Mouse (Mus musculus) testis, postnatal 10 days (tissue): Measurements from ENCODE around the gene Cd4.

Source experiments
- DNase-seq: peaks from one replicate; pipeline ENCODE4 v3.0.0; 2021; ENCODE audit warnings: low spot score

Cd4 gene

DNA sequence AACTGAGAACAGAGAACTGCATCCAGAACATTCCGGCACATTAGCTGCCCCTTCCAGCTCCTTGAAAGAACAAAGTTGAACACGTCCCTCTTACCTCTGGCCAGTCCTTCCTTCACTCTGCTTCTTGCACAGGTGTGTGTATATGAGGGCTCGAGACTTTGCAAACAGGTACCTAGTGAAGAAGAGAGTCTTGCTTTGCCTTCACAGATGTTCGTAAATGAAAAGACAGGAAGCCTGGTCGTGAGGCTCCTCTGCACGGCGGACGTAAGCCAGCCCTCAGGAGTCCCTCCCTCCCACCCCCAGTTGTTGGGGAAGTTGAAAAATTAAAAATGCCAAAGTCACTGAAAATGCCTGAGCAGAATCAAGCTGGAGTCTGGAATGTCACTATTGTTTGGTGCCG, at the start of gene Cd4:
Gene Cd4 (minus strand): TSS at position 236 of the 400 bp plus-strand sequence.
- DNase-seq: no peak

DNA sequence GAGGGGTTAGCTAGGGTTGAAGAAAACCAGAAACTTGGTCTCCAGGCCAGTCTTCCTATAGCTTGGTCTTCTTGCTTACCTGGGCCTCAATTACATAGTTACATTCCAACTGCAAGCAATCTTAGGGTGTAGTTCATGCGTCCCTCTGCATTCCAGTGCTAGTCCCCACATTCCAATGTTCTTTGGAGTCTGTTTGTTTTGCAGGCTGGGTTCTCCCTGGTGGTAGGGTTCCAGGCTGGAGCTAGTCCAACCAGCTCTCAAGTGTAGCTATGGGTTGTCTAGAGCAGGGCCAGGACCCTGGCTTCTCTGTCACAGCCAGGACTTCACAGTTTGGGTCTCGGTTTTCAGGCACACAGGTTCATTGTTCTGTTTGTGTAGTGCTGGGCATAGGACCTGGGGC, 49.5 kb upstream of the Cd4 start:
- DNase-seq: no peak

DNA sequence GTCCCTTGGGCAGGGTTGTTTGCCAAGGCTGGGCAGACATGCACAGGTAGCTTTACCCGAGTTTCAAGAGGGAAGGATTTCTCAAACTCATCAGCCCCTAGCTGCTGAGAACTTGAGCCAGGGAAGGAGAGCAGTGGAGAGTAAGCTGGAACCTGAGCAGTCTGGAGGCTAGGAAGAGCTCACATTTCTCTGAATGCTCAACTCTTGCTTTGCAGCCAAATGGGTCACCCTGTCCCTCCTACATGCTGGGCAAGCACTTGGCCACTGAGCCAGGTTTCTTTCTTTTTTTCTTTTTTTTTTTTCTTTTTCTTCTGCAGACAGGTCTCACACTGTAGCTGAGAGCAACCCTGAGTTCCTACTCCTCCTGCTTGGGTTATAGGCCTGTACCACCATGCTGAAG, 48.7 kb upstream of the Cd4 start:
- no peak for DNase-seq

DNA sequence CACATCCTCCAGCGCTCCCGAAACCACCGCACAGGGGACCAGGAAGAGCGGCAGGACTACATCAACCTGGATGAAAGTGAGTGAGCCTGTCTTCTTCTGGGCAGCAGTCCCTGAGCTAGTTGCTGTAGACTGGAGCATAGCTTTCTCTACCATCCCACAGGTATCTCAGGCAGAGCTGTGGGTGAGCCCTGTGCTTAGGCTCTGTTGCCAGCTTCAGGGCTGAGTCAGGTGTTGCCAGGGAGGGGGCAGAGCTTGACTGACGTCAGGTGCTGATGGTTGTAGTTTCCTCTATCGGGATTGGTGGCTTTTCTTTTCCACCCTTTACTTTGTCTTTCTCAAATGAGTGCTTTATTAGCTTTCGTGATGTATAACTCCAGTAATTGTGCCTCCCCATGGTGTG, 46.6 kb upstream of the Cd4 start:
- DNase-seq: no peak

DNA sequence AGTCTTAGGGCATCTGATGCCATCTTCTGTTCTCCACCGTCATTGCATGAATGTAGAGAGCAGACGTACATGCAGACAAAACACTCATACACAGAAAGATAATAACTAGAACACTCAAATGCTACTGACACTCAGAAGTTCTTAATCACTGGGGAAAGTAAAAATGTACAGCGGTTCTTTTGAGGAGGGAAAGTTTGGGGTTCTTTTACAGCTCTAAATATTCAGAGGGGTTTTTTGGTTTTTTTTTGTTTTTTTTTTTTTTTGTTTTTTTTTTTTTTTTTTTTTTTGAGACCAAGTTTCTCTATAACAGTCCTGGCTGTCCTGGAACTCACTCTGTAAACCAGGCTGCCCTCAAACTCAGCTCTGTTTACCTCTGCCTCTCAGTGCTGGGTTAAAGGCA, 45.1 kb upstream of the Cd4 start:
- DNase-seq: no peak

DNA sequence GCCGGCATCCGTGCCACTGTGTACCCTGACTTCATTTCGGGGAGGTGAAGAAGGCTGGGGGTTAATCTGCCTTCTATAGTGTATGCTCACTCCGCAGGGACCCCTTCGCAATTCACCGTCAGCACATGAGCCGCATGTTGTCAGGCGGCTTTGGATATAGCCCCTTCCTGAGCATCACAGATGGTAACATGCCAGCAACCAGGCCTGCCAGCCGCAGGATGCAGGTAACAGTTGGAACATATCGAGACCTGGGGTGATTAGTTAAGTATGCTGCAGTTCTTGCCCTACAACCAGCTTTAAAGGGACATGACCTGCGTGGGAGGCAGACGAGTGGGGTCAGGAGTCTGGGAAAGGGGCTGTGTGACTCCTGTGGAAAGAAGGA, 44.3 kb upstream of the Cd4 start:
- DNase-seq: no peak

DNA sequence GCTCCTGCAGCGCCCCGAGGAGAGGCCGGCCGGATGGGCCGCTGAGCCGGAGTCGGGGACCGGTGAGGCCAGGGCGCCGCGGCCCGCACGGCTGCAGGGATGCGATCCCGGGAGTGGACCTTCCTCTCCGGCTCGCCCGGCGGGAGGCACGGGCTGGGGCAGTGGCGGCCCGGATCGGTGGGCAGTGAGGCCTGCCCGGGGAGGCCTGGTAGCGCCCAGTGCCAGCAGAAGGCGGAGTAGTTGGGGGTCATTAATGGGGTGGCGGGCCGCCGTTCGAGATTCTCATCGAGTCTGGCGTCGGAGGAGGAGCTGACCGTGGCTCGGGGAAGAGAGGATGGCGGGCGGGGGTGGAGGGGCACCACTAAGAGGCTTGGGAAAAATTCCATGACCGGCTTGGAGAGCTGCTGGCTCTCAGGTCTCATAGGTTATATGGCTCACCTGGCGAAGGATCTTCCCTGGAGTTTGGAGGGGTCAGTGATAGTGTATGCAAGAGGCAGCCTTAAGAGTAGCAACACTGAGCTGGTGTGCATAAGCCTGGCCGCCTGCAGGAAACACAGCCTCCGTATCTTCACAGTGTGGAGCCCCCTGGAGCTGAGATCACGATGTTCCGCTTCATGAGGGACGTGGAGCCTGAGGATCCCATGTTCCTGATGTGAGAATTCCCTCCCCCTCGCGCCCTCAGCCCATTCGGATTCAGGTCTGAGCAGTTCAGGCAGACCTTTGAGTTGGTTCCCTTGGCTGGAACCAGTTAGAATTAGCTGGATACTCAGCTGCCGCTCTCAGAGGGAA, 43.7 kb upstream of the Cd4 start:
- peak; percentile 73 for DNase-seq

DNA sequence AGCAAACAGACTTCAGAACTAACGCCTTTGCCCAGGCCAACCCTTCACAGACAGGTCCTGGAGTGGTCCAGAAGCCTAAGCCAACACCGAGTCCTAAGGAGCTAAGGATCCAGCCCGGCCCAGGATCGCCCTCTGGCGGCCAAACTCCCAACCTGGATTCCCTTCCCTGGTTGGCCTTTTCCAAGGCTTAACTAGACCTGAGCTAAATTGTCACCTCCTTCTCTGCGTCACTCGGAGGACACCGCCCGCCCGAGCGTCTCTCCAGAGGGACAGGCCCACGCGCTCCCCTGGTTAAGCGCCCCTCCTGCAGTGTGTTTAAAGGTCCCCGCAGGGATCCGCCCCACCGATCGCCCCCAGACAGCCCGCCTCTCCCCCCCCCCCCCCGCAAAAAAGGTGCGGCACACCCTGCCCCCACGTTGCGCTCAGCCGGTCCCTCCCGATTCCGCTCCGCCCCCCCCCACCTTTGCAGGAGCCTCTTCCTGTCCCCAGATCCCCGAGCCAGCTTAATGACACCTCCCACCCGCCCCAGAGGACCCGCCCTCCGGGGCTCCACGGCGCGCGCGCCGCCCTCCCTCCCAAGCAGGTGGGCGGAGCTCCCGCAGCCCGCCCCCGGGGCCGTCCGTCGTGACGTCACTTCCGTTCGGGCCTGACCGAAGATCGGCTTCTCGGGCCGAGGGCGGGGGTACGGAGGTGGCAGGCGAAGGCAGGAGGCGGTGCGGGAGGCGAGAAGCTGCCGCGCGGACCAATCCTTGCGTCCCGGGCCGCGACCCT, 42.9 kb upstream of the Cd4 start, which contains the start of gene Mlf2:
Gene Mlf2 (plus strand): TSS at position 633 of the 771 bp plus-strand sequence.
- DNase-seq: peak; percentile 99

DNA sequence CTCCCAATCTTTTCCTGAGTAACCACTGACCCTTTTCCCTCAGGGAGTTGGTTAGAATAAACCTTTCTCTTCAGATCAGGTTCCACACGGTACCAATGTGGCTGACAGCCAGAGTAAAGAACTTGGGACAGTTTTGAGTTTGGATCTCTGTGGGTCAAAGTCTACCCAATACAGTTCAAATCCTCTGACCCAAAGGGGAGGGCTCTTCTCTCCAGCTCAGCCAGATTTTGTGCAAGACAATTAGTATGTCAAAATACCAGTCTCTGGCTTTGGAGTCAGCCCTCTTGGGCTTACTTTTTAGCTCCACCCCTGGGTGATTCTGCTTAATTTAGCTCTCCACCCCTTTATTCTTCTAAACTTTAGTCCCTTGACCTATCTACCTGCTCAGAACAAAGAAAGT, 42.2 kb upstream of the Cd4 start:
- DNase-seq: no peak

DNA sequence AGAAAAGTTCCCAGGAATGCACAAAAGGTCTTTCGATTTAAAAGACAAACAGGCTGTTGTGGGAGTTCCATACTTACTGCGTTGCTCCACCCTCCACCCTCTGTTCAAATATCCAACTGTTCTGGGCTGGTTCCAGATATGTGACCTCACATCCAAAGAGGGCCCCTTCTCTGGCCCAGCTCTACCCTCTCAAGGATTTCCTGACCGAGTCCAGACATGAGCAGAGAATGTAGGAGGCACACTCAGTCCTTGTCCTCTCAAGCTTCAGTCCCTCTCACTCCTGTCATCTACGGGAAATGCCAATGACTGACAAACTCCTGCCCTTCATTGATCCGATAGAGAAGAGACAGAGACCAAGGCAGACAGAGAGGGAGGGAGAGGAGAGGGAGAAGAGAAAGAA, 37.9 kb upstream of the Cd4 start:
- DNase-seq: no peak

DNA sequence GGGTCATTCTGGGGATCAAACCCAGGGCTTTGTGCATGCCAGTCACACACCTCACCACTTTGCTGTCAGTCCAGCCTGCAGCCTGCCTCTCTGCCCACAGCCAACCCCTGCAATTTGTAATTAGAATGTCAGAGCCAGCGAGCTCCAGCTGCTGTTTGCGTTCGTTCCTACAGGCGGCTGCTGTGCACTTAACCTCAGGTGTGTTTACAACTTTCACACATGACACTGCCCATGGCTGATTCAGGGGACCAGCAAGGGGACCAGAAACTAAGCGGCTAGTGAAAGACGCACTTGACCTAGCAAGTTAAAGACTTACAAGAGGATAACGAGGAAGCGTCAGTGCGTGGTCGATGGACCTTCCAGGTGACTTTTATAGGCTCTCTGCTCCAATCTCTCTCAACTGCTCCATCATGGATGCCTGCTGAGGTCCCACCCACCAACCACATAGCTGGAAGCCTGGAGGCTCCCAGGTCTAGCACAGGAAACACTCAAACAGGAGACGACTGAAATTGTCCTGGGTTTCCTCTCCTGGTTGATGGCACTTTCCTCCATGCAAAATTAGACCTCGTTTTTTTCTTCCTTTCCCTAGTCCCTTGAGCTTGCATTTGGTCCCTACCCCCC, 37.3 kb upstream of the Cd4 start:
- no peak for DNase-seq

DNA sequence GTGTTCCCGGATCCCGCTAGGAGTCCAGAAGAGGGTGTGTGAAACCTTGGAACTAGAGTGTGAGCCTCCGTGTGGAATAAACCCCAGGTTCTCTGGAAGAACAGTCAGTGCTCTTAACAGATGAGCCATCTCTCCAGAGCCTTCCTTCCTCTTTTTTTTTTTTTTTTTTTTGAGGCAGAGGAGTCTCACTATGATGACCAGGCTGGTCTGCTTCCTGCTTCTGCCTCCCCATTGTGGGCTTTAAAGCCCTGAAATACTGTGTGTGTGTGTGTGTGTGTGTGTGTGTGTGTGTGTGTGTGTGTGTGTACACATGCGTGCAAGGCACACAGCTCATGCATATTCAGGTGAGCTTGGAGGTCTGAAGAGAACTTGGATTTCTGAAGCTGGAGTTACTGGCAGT, 33.5 kb upstream of the Cd4 start:
- no peak for DNase-seq

DNA sequence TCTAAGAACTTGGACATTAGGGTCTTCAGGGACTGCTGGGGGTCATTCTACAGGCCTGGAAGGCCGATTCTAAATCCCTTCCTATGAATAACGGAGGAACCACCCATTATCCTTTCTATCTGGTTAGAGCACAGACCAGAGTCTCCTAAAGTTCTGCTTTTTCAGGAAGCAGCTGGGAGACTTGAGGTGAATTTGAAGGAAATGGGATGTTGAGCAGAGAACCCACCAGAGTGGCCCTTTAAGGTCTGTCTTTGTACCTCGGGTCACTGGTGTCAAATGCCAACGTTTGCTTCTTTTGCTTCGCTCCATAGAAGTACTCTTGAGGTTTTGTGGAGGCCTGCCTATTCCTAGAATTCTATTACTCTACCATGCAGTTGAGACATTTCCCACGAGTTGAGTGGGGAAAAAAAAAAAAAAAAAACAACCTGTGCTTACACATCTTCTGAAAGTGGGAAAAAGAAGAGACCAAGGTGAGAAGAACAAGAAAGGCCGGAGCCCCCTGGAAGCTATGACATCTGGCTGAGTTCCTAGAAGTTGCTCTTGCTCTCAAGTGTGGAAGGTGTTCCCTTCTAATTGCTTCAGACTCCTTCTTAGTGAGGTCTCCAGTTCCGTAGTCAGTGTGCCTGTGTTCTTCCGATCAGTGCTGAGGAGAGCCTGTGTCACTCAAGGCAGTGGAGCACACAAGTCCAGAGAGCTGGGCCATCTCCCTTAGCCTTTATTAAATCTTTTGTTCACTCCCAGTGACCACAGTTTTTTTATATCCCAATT, 32.5 kb upstream of the Cd4 start:
- DNase-seq: no peak

DNA sequence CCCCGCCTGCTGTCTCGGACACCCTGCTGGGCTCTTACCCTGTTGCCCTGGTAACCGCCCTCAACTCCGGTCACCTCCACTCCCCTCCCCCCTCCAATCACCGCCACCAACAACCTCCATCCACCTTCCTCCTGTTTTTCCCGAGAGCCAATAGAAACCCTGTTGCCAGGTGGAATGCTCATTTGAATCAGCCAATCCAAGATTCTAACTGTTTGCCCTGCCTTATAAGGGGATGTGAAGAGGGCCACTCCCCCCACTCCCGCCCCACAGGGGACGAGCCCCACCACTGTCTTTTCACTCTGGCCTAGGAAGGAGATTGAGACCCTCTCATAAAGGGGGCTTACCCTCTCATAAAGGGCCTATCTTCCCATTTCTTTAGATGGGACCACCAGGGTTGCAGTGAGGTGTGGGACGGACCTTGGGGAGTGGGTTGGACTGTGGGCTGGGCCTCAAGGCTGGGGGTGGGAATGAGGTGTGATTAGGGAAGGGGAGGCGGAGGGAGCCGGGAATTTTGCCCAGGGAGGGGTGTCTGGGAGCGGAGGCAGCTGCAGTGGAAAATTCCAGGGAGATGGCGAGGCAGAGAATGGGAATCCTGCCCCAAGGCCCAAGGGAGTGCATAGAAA, 31.8 kb upstream of the Cd4 start, which contains the start of gene Ptms:
Gene Ptms (minus strand): TSS at position 409 of the 623 bp plus-strand sequence.
- DNase-seq: peak; percentile 95

DNA sequence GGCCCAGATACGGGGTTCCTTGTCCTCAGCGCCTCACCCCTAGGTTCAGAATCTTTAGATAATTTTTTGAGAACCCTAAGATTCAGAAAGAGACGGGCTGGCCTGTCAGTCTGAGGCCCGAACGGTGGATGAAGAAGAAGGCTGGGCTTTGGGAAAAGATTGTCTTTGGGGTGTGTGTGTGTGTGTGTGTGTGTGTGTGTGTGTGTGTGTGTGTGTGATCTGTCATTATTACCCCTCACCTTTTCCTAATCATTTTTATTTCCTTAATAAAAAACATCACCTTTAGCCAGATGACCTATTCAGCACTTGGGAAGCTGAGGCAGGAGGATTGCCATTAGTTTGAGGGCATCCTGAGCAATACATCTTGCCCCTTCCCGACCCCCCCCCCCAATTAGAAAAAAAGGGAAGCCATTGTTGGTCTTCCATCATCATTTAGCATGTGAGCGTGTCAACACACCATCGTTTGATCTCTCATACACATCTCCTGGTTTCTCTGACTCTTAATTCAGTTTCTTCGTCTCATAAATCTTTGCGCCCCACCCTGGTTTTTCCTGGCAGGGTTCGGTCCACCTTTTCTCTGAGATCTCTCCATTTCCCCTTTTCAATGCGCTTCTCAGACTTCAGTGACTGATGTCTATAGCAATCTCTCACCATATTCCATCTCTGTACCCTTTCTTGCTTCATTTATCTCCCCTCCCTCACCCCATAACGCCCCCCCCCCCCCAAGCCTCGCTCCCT, 31.0 kb upstream of the Cd4 start:
- no peak for DNase-seq

DNA sequence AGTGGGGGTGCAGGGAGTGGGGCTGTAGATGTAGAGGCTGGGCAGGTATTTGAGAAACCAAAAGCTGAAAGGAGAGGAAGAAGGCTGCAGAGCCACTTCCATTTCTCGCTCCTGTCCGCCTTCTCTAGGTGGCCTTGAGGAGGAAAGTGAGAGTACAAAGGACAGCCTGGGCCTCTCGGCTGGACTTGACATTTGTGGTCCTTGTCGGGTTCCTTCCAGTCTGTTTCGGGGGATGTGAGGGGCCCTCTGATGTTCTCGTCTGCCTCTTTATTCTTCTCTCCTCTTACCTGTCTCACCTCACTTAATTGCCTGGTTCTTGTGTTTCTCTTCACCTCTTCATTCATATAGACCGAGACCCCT, 30.3 kb upstream of the Cd4 start:
- no peak for DNase-seq

DNA sequence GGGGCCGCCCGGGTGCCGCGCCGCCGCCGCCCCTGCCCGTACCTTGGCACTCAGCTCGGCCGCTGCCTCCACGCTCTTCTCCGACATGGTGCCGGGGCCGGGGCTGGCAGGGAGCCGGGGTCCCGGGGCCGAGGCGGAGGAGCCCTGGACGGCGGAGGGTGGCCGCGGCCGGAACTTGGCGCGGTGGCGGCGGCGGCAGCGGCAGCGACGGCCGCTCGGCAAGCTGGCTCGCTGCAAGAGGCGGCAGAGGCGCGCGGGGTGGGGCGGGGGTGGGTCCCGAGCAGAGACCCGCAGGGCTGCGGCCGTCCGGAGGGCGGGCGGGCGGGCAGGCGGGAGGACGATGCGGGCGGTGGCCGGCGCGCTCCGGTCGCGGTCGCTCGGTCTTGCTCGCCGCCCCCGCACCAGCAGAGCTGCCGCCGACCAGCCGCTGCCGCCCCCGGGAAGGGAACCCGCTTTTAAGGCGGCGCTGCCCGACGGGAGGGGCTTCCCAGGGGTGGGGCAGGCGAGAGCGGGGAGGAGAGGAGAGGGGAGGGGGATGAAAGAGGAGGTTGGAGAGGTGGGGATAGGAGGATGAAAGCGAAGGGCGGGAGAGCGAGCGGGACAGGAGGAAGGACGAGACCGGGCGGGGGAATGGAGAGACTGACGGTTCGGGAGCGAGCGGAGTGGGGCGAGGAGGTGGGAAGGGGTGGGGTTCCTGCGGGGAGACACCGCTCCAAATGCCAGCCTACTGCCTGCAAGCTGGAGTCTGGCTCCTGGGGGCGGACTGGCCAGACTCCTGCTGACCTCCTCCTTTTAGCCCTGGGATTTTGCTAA, 29.7 kb upstream of the Cd4 start:
- DNase-seq: peak; percentile 92

DNA sequence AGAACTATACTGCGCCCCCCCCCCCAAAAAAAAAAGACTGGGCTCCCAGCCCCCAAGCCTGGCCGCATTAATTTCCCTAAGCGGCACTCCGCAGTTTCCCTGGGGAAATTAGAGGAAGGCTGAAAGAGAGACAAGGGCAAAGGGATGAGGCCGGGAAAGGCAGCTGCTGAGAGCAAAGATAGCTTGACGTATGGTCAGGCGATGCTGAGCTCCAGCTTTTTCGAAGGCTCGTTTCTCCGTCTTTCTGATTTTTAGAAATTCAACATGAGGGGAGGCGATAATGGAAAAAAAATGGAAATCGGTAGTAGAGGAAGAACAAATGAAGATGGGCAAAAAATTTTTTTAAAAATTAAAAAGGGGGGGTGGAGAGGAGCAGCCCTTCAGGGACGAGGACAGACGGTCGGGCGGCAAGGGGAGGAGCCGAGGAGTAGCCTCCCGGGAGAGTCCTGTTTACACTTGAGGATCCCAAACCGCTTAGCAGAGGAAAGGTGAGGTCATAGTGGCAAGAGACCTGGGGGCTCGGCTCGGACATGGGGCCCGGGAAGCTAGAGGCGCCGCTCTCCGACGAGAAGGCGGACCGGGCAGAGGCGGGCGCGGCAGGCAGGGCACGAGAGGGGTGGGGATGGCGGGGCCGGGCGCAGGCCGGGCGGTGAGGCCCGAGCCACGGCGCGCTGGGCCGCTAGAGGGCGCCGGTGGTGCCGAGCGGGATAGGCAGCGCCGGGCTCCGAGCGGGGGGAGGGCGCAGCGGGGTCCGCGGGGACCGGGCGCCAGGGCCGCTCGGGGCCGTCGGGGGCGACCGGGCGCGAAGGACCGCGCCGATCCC, 28.9 kb upstream of the Cd4 start:
- DNase-seq: peak; percentile 98

DNA sequence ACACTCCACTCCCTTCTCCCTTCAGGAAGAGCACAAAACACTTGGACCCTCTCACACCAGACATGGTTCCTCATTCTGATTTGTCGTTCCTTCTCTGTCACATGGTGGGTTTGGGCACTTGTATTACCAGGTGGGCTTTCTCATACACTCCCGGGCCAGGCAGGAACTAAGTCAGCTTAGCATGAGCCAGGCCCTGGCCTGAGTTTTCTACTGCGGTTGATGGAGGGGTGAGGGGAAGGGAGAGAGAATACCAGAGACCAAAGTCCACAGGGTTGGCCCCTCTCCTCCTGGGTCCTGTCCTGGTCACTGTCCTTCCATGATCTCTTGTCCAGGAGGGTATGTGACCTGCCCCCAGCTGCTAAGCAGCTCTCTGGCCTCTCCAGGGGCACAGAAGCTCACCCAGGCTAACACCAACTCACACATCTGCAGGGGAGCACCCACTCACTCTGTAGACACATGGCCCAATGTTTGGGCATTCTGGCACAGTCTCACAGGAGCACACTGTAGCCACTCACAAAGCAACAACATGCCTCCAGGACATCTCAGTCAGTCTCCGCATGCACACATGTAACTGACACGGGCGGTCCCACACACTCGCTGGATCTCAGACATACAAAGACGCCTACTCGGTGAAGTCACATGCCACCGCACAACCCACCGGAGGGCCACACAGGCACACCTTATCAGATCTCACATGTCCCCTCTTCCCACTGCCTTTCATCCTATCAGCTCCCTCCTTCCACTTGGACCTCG, 28.1 kb upstream of the Cd4 start:
- DNase-seq: no peak
